Mouse (Mus musculus): Measurements from ENCODE around the gene Flrt2. TPM values are rescaled to one million over a fixed set of nuclear protein-coding genes. Genes with fewer than 3 reads are reported as not detected.

The Flrt2 gene
- polyA plus RNA-seq, 1 experiment from 2014 or later: 14.2 TPM

DNA sequence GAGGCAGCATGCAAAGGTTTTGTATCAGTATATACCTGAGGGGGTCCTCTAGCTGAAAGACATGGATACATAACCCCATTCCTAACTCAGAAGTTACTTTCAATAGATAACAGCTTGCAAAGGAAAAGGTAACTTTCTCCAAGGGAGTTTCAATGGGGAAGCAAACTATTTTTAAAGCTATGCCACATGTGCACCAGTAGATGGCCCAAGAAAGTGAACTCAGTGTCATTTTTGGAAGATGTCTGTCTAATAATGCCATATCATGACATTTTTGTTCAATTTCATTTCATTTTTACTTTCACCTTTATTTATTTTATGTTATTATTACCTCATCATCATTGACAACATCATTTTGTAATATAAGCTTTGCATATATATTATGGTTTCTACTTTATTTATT, 124.6 kb downstream of the Flrt2 start:
- Histone ChIP-seq H3K4me2 (no peak overlapping the region), H3K27me3 (no peaks in the 10 kb centered on the region), H3K36me3 (no peaks in the 10 kb centered on the region), H3K4me3 (no peak overlapping the region), H3K9me3 (no peaks in the 10 kb centered on the region), H3K4me1 (no peaks in the 10 kb centered on the region), H3K27ac (no peak overlapping the region), H3K9ac (no peak overlapping the region)
- ATAC-seq (ENCODE audit: borderline replicate concordance, extremely low read depth, low FRiP score, low TSS enrichment): no peak

All from lung, embryonic 15.5 days (tissue).